Mouse (Mus musculus): ENCODE data around the gene Mbtd1. TPM values are rescaled to one million over a fixed set of nuclear protein-coding genes. Genes with fewer than 3 reads are reported as not detected.
A peak's percentile ranks its signal among the peaks of the same experiment; 100 is the strongest.

The Mbtd1 gene
- polyA plus RNA-seq, 1 experiment from 2014 or later: 50.1 TPM

DNA sequence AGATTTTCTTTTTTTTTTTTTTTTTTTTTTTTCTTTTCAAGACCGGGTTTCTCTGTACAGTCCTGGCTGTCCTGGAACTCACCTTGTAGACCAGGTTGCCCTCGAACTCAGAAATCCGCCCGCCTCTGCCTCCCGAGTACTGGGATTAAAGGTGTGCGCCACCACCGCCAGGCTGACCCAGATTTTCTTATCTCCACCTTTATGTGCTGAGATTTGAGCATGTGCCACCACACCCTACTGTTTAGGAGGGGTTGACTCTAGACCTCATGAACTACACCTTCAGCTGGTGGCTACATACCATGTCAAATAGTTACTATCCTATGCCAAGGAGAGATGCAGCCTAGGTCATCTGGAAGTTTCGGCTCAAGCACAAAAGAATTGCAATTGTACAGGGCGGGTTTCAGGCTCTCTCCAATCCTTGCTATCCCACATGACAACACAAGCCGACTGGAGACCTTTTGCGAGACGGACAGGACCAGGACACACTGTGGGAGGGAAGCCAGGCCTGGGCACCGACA is 69.1 kb downstream of the Mbtd1 start:
- Histone ChIP-seq H3K4me2 (replicated peaks) (peak overlapping the region; percentile 87), H3K4me1 (peaks cover 32% of the 10 kb centered on the region), H3K27me3 (no peaks in the 10 kb centered on the region), H3K4me3 (peak overlapping the region; percentile 64), H3K36me3 (peaks cover 57% of the 10 kb centered on the region), H3K27ac (peak overlapping the region; percentile 88), H3K9me3 (replicated peaks) (no peaks in the 10 kb centered on the region), H3K9ac (peak overlapping the region; percentile 78)
- 47% methylated on average over 13 of the region's 13 CpGs for WGBS
- ATAC-seq (ENCODE audit: low FRiP score): peak; percentile 32; the same call in 1 of the 2 replicates

DNA sequence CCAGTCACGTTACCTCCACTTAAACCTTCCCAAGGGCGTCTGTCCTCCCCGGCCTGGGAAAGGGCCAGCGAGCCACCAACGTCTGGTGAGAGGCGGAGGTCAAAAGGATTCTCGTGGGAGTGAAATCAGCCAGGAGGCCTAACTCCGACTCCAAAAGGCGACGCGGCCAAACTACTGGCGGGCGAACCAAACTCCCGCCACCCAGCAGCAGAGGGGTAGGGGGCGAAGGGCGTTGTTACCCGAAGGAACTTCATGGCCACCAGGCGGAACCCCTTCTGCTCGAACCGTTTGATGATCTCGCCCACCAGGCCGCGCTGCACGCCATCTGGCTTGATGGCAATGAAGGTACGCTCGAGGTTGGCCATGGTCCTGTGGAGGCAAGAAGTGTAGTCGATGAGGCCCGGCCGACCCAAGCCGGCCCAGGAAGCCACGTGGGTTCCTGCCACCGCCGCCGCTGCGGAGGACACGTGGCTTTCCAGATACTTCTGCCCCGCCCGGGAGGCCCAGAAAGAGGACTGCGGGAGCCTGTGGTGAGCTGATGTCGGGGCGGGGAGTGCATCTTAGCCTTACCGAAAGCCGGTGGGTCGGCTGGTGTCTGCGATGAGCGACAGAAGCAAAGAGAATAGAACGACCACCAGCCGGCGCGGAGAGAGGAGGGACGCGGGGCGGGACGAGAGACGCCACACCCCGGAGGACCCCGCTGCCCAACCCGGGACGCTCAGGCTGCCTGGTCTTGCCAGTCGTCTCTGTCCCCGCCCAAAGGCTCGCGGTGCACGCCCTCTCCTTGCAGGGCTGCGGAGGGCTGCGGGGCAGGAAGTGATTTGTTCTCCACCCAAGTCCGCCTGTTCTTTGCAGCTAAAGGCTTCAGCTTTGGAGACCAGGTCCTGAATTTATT is 69.9 kb downstream of the Mbtd1 start:
- Histone ChIP-seq H3K9ac (peak overlapping the region; percentile 78), H3K27me3 (no peaks in the 10 kb centered on the region), H3K36me3 (peaks cover 57% of the 10 kb centered on the region), H3K9me3 (replicated peaks) (no peaks in the 10 kb centered on the region), H3K4me2 (replicated peaks) (peak overlapping the region; percentile 87), H3K4me1 (peaks cover 32% of the 10 kb centered on the region), H3K27ac (peak overlapping the region; percentile 88), H3K4me3 (peak overlapping the region; percentile 64)
- ATAC-seq (ENCODE audit: low FRiP score): peak; percentile 97
- WGBS: under 1% methylated on average over 63 of the region's 67 CpGs

DNA sequence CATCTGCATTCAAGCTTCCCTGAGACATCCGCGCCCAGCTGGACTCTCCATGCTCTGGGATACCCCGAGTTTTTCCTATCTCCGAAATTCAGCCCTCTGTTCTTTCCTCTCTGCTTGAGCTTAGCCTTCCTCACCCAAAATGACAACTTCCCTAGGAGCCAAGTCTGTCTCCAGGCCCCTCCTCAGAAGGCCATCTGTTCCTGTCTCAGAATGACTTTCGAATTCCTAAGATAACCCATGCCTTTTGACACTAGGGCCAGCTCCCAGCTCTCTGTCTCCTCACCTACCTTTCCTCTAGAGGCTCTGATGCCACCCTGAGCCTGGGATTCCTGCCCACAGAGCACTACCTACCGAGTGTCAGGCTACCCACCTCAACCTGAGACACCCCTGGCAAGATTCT is 70.5 kb downstream of the Mbtd1 start, which contains the start of gene Nme2:
Gene Nme2, minus strand, starts transcription at position 101 of the 400 bp plus-strand sequence.
- Histone ChIP-seq H3K4me1 (peaks cover 32% of the 10 kb centered on the region), H3K4me2 (replicated peaks) (peak within 1 kb of the TSS; percentile 87), H3K4me3 (peak within 1 kb of the TSS; percentile 64), H3K36me3 (peaks cover 58% of the 10 kb centered on the region), H3K9me3 (replicated peaks) (no peaks in the 10 kb centered on the region), H3K27ac (peak within 1 kb of the TSS; percentile 88), H3K9ac (peak within 1 kb of the TSS; percentile 78), H3K27me3 (no peaks in the 10 kb centered on the region)
- WGBS: 6% methylated on average over 6 of the region's 6 CpGs
- peak; percentile 26 for ATAC-seq (ENCODE audit: low FRiP score)

DNA sequence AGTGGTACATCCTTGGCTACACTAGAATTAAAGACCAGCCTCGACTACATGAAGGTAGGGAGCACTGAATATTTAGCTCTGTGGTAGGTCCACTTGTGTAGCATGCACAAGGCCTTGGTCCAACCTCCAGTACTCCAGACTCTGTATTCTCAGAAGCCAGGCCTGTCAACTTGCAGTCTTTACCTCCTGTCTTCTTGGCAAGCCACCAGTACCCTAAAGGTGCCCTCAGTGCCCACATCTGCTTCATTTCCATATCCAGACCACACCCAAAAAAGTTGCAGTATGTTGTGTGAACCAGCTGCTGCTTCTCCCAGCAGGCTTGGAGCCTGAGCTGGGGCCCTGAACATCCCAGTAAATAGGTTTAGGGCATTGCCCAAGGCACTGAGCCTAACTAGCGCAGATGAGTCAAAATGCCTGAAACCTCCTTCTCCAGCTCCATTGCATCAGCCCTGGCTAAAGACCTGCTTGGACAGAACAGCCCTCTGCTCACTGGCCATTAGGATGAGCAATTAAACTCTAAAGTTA is 71.4 kb downstream of the Mbtd1 start:
- H3K36me3 ChIP-seq: peaks cover 57% of the 10 kb centered on the region
- peaks cover 32% of the 10 kb centered on the region for H3K4me1 ChIP-seq
- no peak for ATAC-seq (ENCODE audit: low FRiP score)
- H3K4me3 ChIP-seq: no peak overlapping the region
- H3K9ac ChIP-seq: no peak overlapping the region
- no peaks in the 10 kb centered on the region for H3K27me3 ChIP-seq
- 93% methylated on average over 2 of the region's 2 CpGs for WGBS
- no peak overlapping the region for H3K27ac ChIP-seq
- no peak overlapping the region for H3K4me2 ChIP-seq (replicated peaks)
- H3K9me3 ChIP-seq (replicated peaks): no peaks in the 10 kb centered on the region

DNA sequence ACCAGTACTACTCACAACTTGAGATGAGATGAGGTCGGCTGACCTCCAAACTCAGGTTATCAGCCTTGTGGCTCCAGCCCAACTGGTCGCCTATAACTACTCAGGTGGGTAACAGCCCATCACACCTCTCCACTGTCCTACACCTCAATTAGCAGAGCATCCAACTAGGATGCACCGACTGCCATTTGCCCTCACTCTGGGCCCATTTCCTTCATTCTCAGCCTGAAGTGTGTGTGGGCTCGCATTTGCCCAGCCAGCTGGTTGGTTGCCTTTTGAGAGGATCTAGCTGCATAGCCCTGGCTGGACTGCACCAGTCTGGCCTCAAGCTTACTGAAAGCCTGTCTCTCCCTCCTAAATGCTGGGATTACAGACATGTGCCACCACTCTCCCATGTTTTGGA is 72.1 kb downstream of the Mbtd1 start:
- 87% methylated on average over 4 of the region's 4 CpGs for WGBS

GRCm38 (mm10) chr11:93961482-93961881 is 75.8 kb downstream of the Mbtd1 start:
- WGBS: 92% methylated on average over 6 of the region's 6 CpGs
- no peaks in the 10 kb centered on the region for H3K9me3 ChIP-seq (replicated peaks)
- H3K9ac ChIP-seq: no peak overlapping the region
- H3K4me1 ChIP-seq: peaks cover 3% of the 10 kb centered on the region
- no peak overlapping the region for H3K27ac ChIP-seq
- H3K4me3 ChIP-seq: no peak overlapping the region
- no peaks in the 10 kb centered on the region for H3K27me3 ChIP-seq
- peaks cover 80% of the 10 kb centered on the region for H3K36me3 ChIP-seq
- ATAC-seq (ENCODE audit: low FRiP score): no peak
- H3K4me2 ChIP-seq (replicated peaks): no peak overlapping the region

More for the DNA sequence above, 72.1 kb downstream of the Mbtd1 start:
- Histone ChIP-seq H3K36me3 (peaks cover 57% of the 10 kb centered on the region), H3K4me2 (replicated peaks) (no peak overlapping the region), H3K9me3 (replicated peaks) (no peaks in the 10 kb centered on the region), H3K27ac (no peak overlapping the region), H3K27me3 (no peaks in the 10 kb centered on the region), H3K9ac (no peak overlapping the region), H3K4me3 (no peak overlapping the region), H3K4me1 (peaks cover 26% of the 10 kb centered on the region)
- no peak for ATAC-seq (ENCODE audit: low FRiP score)

DNA sequence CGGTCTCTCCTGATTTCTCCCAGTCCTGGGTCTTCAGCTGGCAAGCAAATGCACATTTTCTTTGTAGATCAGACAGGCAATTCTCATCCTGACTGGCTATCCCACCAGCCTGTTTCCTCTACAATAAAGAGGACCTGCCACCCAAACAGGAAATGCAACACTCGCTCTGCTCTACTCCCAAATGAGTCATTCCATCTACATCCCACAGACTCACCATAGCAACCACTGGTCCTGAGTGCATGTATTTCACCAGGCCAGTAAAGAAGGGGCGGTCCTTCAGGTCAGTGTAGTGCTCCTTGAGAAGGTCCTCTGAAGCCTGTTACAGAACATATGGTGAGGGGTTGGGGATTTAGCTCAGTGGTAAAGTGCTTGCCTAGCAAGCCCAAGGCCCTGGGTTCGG is 77.4 kb downstream of the Mbtd1 start:
- Histone ChIP-seq H3K4me3 (no peak overlapping the region), H3K27ac (no peak overlapping the region), H3K36me3 (peaks cover 74% of the 10 kb centered on the region), H3K9ac (no peak overlapping the region), H3K4me1 (peaks cover 8% of the 10 kb centered on the region), H3K27me3 (no peaks in the 10 kb centered on the region), H3K4me2 (replicated peaks) (no peak overlapping the region), H3K9me3 (replicated peaks) (no peaks in the 10 kb centered on the region)
- no peak for ATAC-seq (ENCODE audit: low FRiP score)
- 69% methylated on average over 4 of the region's 4 CpGs for WGBS

GRCm38 (mm10) chr11:93965391-93965790 is 79.7 kb downstream of the Mbtd1 start:
- H3K27me3 ChIP-seq: no peaks in the 10 kb centered on the region
- ATAC-seq (ENCODE audit: low FRiP score): no peak
- H3K36me3 ChIP-seq: peaks cover 52% of the 10 kb centered on the region
- 97% methylated on average over 6 of the region's 6 CpGs for WGBS
- H3K27ac ChIP-seq: no peak overlapping the region
- no peak overlapping the region for H3K4me3 ChIP-seq
- no peak overlapping the region for H3K4me2 ChIP-seq (replicated peaks)
- no peaks in the 10 kb centered on the region for H3K9me3 ChIP-seq (replicated peaks)
- H3K4me1 ChIP-seq: peaks cover 17% of the 10 kb centered on the region
- H3K9ac ChIP-seq: no peak overlapping the region

- ATAC-seq (ENCODE audit: low FRiP score): peak; percentile 1; the same call in 1 of the 2 replicates
- no peaks in the 10 kb centered on the region for H3K27me3 ChIP-seq
- peak overlapping the region; percentile 66 for H3K9ac ChIP-seq
- 7% methylated on average over 11 of the region's 11 CpGs for WGBS
- peak overlapping the region; percentile 79 for H3K27ac ChIP-seq
- H3K4me2 ChIP-seq (replicated peaks): peak overlapping the region; percentile 64
- H3K4me3 ChIP-seq: peak overlapping the region; percentile 70
- H3K4me1 ChIP-seq: peaks cover 17% of the 10 kb centered on the region
- H3K9me3 ChIP-seq (replicated peaks): no peaks in the 10 kb centered on the region
- peaks cover 33% of the 10 kb centered on the region for H3K36me3 ChIP-seq
These were observed 81.7 kb downstream of the Mbtd1 start for GRCm38 (mm10) chr11:93967381-93967780.

GRCm38 (mm10) chr11:93968005-93968847 is 82.6 kb downstream of the Mbtd1 start, which contains the start of the genes Gm20390 and Nme1:
Gm20390 (minus strand) TSS chr11:93968293.
Nme1 (minus strand) TSS chr11:93968521.
- ATAC-seq (ENCODE audit: low FRiP score): peak; percentile 94
- Histone ChIP-seq H3K4me3 (peak within 1 kb of the TSS; percentile 70), H3K36me3 (peaks cover 25% of the 10 kb centered on the region), H3K9me3 (replicated peaks) (no peaks in the 10 kb centered on the region), H3K9ac (peak within 1 kb of the TSS; percentile 66), H3K27ac (peak within 1 kb of the TSS; percentile 79), H3K4me2 (replicated peaks) (peak within 1 kb of the TSS; percentile 64), H3K4me1 (peaks cover 17% of the 10 kb centered on the region), H3K27me3 (no peaks in the 10 kb centered on the region)
- under 1% methylated on average over 40 of the region's 40 CpGs for WGBS

- 0 out of 2 replicates have a peak overlapping the region, but pooled peaks have one; percentile 15 for H3K9ac ChIP-seq
- peak overlapping the region; percentile 70 for H3K4me3 ChIP-seq
- peaks cover 17% of the 10 kb centered on the region for H3K4me1 ChIP-seq
- H3K27me3 ChIP-seq: no peaks in the 10 kb centered on the region
- peak overlapping the region; percentile 64 for H3K4me2 ChIP-seq (replicated peaks)
- ATAC-seq (ENCODE audit: low FRiP score): no peak
- peak overlapping the region; percentile 60 for H3K27ac ChIP-seq
- no peaks in the 10 kb centered on the region for H3K9me3 ChIP-seq (replicated peaks)
- 42% methylated on average over 6 of the region's 6 CpGs for WGBS
- peaks cover 20% of the 10 kb centered on the region for H3K36me3 ChIP-seq
These were observed 83.1 kb downstream of the Mbtd1 start for GRCm38 (mm10) chr11:93968848-93969128.

DNA sequence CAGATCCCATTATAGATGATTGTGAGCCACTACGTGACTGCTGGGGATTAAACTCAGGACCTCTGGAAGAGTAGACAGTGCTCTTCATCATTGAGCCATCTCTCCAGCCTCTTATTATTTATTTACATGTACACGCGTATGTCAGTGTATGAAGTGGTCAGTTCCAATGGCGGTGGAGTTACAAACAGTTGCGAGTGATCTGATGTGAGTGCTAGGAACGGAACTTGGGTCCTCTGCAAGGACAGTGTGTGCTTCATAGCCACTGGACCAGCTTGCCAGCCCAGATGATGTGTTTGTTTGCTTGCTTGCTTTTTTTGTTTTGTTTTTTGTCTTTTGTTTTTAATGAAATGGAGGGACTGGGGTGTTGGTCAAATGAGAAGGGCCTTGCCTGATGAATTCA is 83.5 kb downstream of the Mbtd1 start:
- Histone ChIP-seq H3K4me3 (no peak overlapping the region), H3K9ac (no peak overlapping the region), H3K4me1 (peaks cover 17% of the 10 kb centered on the region), H3K36me3 (peaks cover 16% of the 10 kb centered on the region), H3K27ac (no peak overlapping the region), H3K9me3 (replicated peaks) (no peaks in the 10 kb centered on the region), H3K4me2 (replicated peaks) (peak overlapping the region; percentile 64), H3K27me3 (no peaks in the 10 kb centered on the region)
- 93% methylated on average over 6 of the region's 6 CpGs for WGBS
- no peak for ATAC-seq (ENCODE audit: low FRiP score)
